Mouse (Mus musculus) hindbrain, embryonic 11.5 days (tissue): Measurements from ENCODE around the gene Vac14. TPM values are rescaled to one million over a fixed set of nuclear protein-coding genes. Genes with fewer than 3 reads are reported as not detected.

Experiments used
- ATAC-seq: fragments of 200-750 bp; cut with Nextera tagmentation; 2 replicates; pipeline ENCODE4 v1.8.0; 2017; ENCODE audit warnings: mild to moderate bottlenecking, moderate TSS enrichment, moderate library complexity; ENCODE audit not compliant: low FRiP score
- DNase-seq: peaks from one replicate; pipeline ENCODE4 v3.0.0-alpha.2; 2015; ENCODE audit warnings: low spot score
- H3K27ac ChIP-seq: fragments of 300-500 bp; sonication (generic); 2 replicates; pipeline ENCODE4 v1.5.1; 2014; ENCODE audit warnings: mild to moderate bottlenecking, low read depth, low read length
- H3K27me3 ChIP-seq: fragments of 300-500 bp; sonication (generic); 2 replicates; pipeline ENCODE4 v1.6.1; 2014; ENCODE audit warnings: mild to moderate bottlenecking, low read length, moderate library complexity, mixed read lengths; ENCODE audit not compliant: control insufficient read depth, insufficient read depth
- H3K36me3 ChIP-seq: fragments of 300-500 bp; sonication (generic); 2 replicates; pipeline ENCODE4 v1.6.1; 2014; ENCODE audit warnings: mild to moderate bottlenecking, low read length, moderate library complexity, mixed read lengths; ENCODE audit not compliant: control insufficient read depth, insufficient read depth
- H3K4me1 ChIP-seq: fragments of 300-500 bp; sonication (generic); replicated peaks from 2 replicates; pipeline ENCODE4 v1.6.1; 2014; ENCODE audit warnings: low read length, mixed read lengths; ENCODE audit not compliant: control insufficient read depth, insufficient read depth
- H3K4me2 ChIP-seq: fragments of 300-500 bp; sonication (generic); replicated peaks from 2 replicates; pipeline ENCODE4 v1.6.1; 2014; ENCODE audit warnings: mild to moderate bottlenecking, low read depth, low read length
- H3K4me3 ChIP-seq: fragments of 300-500 bp; sonication (generic); 2 replicates; pipeline ENCODE4 v1.5.1; 2014; ENCODE audit warnings: low read depth, low read length
- H3K9ac ChIP-seq: fragments of 300-500 bp; sonication (generic); 2 replicates; pipeline ENCODE4 v1.6.1; 2014; ENCODE audit warnings: low read depth, low read length
- H3K9me3 ChIP-seq: fragments of 300-500 bp; sonication (generic); 2 replicates; pipeline ENCODE4 v1.6.1; 2016; ENCODE audit warnings: low read length; ENCODE audit not compliant: control insufficient read depth
- WGBS: fragments of 180-500 bp; shearing (Covaris S2); extraction: QIAGEN DNeasy Blood & Tissue Kit; methylation state at CpG from one replicate; pipeline ENCODE4 v1.1.7; 2014; 5-methylcytosine and 5-hydroxymethylcytosine counted together
- polyA plus RNA-seq: library from polyadenylated mRNA; unstranded; fragments of >200 nt; fragmentation: Nextera tagmentation; extraction: Ambion mirVana; gene quantifications from 2 replicates; pipeline ENCODE4 v1.2.1, GENCODE M21; 2014

Gene Vac14
- polyA plus RNA-seq, 1 experiment from 2014 or later: 35.3 TPM

DNA sequence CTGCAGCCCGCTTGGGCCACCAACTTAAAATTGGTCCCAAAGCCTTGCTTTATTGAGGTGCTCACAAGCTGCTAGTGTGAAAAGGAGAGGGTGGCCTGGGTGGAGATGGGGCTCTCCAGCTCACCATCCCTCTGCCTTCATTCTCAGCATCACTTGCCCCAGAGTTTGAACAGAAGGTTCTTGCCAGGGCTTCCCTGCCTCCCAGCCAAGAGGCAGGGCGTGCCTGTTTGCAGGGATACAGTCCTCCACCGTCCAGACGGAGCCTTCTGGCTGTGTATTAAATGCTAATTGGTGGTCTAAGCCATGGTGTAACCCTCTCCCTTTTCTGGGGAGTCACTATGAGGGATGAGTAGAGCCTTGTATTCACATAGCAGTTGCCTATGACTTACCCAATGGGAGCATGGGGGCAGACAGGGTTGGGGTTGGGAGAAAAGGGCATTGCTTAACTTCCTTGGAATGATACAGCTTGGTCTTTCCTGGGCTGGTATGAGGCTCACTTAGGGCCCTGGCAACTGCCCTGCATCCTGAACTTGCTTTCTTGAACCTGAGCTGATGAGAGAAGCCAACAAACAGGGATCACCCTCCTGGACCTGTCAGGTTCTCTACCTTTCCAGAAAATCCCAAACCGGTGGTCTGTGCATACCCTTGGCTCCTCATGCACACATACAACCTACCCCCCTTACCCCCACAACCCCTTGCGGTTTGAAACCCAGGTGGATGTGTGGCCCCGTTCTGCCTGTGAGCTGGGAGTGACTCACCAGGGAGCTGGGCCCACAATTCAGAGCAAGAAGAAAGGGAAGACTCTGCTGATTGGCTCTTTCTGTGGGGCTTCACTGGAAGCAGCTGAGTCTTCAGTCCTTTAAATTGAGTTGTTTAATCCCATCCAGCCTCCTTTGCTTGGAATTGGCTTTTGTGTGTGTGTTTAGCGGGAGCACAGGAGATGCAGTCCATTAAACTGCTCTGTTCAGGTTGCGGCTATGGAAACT is 36.0 kb downstream of the Vac14 start:
- H3K27ac ChIP-seq: no peak overlapping the region
- DNase-seq: no peak
- 88% methylated on average over 9 of the region's 9 CpGs for WGBS

DNA sequence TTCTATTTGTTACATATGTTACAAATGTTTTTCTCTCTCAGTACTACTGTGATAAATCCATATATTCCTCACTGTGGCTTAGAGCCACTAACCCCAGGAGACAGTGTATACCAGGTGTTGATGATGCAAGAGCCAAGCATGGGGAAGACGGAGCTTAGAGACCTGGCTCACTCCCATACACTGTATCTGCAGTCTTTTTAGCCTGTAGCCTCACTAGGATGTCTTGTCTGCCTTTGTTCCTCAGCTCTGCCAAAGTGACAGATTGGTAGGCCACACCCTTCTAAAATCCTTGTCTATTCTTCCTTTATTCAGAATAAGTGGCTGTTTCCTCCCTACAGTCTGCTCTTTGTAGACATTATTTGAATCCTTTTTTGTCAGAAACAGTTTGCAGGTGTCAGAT is 37.4 kb downstream of the Vac14 start:
- no peak for DNase-seq
- Histone ChIP-seq H3K36me3 (no peaks in the 10 kb centered on the region), H3K9me3 (no peaks in the 10 kb centered on the region), H3K4me3 (no peak overlapping the region), H3K27ac (no peak overlapping the region), H3K4me2 (no peak overlapping the region), H3K27me3 (no peaks in the 10 kb centered on the region), H3K4me1 (no peaks in the 10 kb centered on the region), H3K9ac (no peak overlapping the region)
- WGBS: 90% methylated on average over 1 of the region's 1 CpGs
- no peak for ATAC-seq

More for the DNA sequence above, 36.0 kb downstream of the Vac14 start:
- H3K4me3 ChIP-seq: no peak overlapping the region
- H3K9ac ChIP-seq: no peak overlapping the region
- no peak overlapping the region for H3K4me2 ChIP-seq
- no peaks in the 10 kb centered on the region for H3K36me3 ChIP-seq
- H3K9me3 ChIP-seq: no peaks in the 10 kb centered on the region
- ATAC-seq: no peak
- H3K4me1 ChIP-seq: no peaks in the 10 kb centered on the region
- no peaks in the 10 kb centered on the region for H3K27me3 ChIP-seq

GRCm38 (mm10) chr8:110657661-110658060 is 39.3 kb downstream of the Vac14 start:
- H3K4me2 ChIP-seq: no peak overlapping the region
- H3K4me3 ChIP-seq: no peak overlapping the region
- no peaks in the 10 kb centered on the region for H3K4me1 ChIP-seq
- no peak overlapping the region for H3K9ac ChIP-seq
- ATAC-seq (no peak), DNase-seq (no peak)
- no peak overlapping the region for H3K27ac ChIP-seq
- H3K9me3 ChIP-seq: no peaks in the 10 kb centered on the region
- H3K27me3 ChIP-seq: no peaks in the 10 kb centered on the region
- H3K36me3 ChIP-seq: no peaks in the 10 kb centered on the region
- WGBS: 90% methylated on average over 2 of the region's 2 CpGs

- ATAC-seq: no peak
- H3K4me3 ChIP-seq: no peak overlapping the region
- H3K9ac ChIP-seq: no peak overlapping the region
- H3K27me3 ChIP-seq: no peaks in the 10 kb centered on the region
- no peaks in the 10 kb centered on the region for H3K9me3 ChIP-seq
- no peak overlapping the region for H3K27ac ChIP-seq
- no peak overlapping the region for H3K4me2 ChIP-seq
- no peaks in the 10 kb centered on the region for H3K36me3 ChIP-seq
- DNase-seq: no peak
- no peaks in the 10 kb centered on the region for H3K4me1 ChIP-seq
Observed at GRCm38 (mm10) chr8:110660121-110660520, 41.7 kb downstream of the Vac14 start.

DNA sequence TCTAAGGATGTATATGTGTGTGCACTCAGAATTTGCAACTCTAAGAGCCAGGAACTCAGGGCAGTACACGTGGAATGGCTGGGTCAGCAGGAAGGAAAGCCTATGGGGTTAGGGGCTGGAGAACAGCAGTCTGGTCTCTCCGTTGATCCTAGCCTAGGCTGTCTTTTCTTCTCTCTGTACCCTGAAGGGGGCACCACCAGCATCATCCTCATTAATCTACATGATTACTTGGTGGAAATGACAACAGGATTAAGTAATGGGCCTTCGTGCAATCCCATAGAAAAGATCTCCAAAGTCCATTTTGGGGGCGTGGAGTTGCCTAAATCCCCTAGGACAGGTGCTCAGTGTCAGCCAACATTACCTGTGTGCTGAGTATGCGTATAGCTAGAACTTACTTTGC is 44.2 kb downstream of the Vac14 start:
- no peak for ATAC-seq
- Histone ChIP-seq H3K27me3 (no peaks in the 10 kb centered on the region), H3K4me2 (no peak overlapping the region), H3K4me3 (no peak overlapping the region), H3K9me3 (no peaks in the 10 kb centered on the region), H3K4me1 (no peaks in the 10 kb centered on the region), H3K9ac (no peak overlapping the region), H3K27ac (no peak overlapping the region), H3K36me3 (no peaks in the 10 kb centered on the region)
- WGBS: 80% methylated on average over 5 of the region's 5 CpGs
- DNase-seq: no peak

DNA sequence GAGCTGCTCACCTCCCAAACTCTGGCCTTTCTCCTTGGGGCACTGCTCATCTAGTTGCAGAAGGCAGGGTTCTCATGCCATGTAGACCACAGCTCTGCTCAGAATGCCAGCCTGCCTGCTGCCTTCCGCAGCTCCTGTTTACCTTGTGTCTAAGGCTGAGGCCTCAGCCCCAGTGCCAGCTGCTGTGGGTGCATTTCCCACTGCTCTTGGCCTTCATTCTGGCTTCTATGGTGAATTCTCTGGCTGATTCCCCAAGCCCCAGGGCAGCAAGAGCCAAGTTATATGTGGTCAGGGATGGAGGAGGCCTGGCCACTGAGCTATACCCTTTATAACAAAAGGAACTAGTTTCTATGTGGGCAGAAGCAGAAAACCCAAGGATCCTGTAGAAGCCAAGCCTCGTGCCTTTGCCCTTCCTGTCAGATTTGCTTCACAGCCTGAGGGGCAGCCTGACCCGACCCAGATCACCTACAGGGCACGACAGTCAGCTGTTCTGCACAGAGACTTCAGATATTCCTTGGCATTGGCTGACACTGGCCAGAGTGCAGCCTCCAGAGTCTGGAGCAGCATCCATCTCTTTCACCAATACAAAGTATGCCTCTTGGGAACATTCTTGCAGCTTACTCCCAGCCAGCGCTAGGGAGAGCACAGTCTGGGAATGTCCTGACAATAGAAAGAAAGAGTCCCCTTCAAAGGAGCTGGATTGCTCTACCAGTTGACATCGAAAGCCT is 44.8 kb downstream of the Vac14 start:
- Histone ChIP-seq H3K36me3 (no peaks in the 10 kb centered on the region), H3K4me2 (no peak overlapping the region), H3K4me3 (no peak overlapping the region), H3K9me3 (no peaks in the 10 kb centered on the region), H3K27ac (0 out of 2 replicates have a peak overlapping the region, but pooled peaks have one; percentile 30), H3K27me3 (no peaks in the 10 kb centered on the region), H3K9ac (0 out of 2 replicates have a peak overlapping the region, but pooled peaks have one; percentile 2), H3K4me1 (no peaks in the 10 kb centered on the region)
- DNase-seq (no peak), ATAC-seq (no peak)
- 78% methylated on average over 6 of the region's 6 CpGs for WGBS

DNA sequence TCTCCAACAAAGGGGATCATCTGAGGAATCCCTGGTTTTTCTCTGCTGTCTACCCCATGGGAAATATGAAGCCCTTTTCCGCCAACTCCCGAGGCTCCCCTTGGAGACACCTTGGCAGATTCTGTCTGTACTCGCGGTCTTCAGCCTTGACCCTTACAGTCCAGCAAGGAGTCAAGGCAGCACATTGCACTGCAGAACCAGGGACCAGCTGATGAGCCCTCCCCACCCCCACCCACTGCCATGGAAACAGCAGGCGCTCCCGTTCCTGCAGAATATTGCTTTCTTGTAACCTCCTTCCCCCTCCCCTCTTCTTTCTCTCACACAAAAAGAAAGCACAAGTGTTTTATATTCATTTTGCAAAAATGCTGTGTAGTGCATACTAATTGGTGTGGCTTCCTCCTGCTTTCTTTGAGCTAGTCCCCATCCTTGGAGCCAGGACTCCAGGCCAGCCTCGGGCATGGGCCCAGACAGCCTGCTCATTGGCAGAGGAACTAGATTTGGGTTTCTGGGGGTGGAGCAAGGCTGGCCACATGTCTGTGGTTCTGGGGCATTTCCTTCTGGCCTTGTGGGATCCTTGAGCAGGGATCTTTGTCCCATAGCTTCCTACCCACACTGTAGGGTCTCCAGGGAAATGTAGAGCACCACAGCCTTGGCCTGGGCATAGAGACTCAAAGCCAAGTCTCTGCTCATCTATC is 46.0 kb downstream of the Vac14 start:
- H3K27ac ChIP-seq: peak overlapping the region; percentile 30; the same call in 1 of the 2 replicates
- WGBS: 58% methylated on average over 7 of the region's 7 CpGs
- no peaks in the 10 kb centered on the region for H3K27me3 ChIP-seq
- H3K9me3 ChIP-seq: no peaks in the 10 kb centered on the region
- no peak overlapping the region for H3K4me3 ChIP-seq
- no peak overlapping the region for H3K4me2 ChIP-seq
- H3K9ac ChIP-seq: no peak overlapping the region
- peak; percentile 31 for DNase-seq
- no peaks in the 10 kb centered on the region for H3K4me1 ChIP-seq
- ATAC-seq: peak; percentile 74
- H3K36me3 ChIP-seq: no peaks in the 10 kb centered on the region

- Histone ChIP-seq H3K36me3 (no peaks in the 10 kb centered on the region), H3K9ac (no peak overlapping the region), H3K4me3 (no peak overlapping the region), H3K4me2 (no peak overlapping the region), H3K27me3 (no peaks in the 10 kb centered on the region), H3K27ac (0 out of 2 replicates have a peak overlapping the region, but pooled peaks have one; percentile 4), H3K4me1 (no peaks in the 10 kb centered on the region), H3K9me3 (no peaks in the 10 kb centered on the region)
- ATAC-seq: no peak
- WGBS: 95% methylated on average over 3 of the region's 3 CpGs
- DNase-seq: no peak
Observed at GRCm38 (mm10) chr8:110665000-110665399, 46.6 kb downstream of the Vac14 start.
